Mouse (Mus musculus): ENCODE data around the gene Myo1f.

Myo1f gene

DNA sequence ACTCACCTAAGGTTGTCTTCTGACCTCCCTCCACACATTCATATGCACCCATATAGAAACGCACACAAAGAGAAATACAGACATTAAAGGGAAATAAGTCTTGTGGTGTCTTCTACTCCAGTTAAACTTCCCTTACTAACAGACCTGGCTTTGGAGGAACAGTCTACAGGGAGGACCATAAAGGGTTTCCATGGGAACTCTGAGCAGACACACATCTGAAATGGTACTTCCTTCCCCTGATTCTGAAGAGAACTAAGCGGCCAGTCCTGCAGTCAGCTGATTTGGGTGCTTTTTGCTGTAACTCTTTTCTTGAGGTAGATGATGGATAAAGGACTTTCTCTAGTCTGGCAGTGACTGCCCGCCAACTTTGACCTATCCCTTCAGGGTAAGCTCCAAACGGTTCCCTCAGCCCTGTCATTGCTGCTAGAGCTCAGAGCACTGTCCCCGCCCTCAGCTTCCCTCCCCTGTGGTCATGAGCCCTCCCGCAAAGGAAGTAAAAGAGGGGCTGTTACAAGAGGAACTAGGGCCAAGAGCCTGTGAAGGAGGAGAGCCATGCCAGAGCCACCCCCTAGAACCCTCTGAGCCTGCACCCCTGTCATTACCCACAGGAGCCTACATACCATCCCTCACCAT is at the start of gene Myo1f:
Gene Myo1f (plus strand): TSS at position 485 of the 633 bp plus-strand sequence.
- DNase-seq: peak; percentile 16

DNA sequence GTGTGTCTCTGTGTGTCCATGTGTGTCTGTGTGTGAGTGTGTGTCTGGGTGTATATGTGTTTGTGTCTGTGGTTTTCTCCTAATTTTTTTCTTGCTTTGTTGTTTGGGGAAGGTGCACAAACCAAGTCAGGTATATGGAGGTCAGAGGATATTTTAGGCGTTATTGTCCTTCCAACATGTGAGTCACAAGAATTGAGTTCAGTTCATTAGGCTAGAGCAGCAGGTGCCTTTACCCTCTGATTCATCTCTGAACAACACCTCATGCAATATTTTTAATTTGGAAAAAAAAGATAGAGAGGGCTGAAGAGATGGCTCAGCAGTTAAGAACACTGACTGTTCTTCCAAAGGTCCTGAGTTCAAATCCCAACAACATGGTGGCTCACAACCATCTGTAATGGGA is 47.1 kb upstream of the Myo1f start:
- DNase-seq: no peak

DNA sequence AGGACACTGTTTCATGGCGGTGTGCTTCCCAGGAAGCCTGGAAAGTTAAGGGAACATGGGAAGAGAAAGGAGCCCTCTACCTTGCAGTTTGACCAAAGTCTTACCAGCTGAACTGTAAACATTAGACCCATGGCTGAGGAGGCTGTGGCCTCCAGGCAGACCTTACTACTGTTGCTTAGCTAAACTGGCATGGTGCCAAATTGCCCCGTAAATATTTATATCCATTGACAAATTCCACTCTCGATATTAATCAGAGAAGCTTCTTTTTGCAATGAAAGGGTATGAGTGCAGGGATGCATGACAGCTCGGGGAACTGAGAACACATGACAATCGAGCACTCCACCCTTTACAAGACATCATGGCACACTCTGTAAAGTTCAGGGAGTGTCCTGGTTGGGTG is 45.3 kb upstream of the Myo1f start:
- no peak for DNase-seq

DNA sequence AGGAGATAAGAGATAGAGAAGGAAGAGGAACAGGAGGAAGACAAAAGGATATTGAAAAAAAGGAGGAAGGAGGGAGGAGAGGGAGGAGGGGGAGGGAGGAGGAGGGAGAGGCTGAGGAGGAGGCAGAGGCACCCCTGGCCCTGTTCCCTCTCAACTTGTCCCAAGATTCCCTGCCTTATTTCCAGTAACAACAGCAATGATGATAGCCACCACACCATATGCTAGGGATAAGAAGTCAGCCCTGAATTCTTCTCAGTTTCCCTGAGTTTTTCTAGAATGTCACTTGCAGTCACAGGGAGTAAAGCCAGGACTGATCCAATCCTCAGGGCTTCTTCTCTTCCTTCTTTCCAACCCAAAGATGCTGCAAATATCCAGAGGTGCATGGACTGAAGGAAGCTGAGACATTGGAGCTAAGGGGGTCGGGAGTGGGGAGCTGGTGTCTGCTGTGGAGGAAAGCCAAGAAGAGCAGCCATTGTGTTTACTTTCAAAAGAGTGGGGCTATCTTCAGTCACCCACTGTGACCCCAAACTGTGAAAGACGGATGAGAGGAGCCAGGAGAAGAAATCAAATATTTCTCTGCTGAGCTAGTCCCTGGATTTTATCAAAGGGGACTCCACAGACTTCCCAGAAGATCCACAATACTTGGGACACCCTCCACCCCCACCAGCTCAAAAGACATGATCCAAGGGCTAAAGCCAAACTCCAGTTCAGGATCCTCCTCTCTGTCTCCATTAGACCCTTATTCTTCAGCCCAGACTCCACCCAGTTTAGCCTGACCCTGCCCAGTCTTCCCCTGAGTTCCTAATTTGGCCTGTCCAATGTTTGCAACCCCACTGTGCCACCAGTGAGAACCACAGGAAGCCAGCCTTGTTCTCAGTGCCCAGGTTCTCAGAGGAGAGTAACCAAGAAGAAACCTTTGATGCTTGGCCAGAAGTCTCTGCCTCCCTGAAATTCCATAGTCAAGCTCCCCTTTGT is 42.8 kb upstream of the Myo1f start:
- no peak for DNase-seq

DNA sequence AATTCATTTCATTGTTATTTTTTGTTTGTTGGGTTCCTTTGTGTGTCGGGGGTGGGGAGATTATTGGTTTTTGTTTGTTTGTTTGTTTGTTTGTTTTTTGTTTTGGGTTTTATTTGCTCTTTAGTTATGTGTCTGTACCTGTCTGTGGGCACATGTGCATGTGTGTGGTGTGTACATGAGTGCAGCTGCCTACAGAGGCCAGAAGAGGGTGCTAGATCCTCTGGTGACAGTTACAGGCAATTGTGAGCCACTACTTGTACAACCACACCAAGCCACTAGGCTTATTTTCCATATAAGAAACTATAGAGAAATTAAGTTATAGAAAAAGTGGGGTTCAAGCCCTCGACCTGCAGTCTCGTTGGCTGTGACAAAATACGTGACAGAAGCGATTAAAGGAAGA is 41.6 kb upstream of the Myo1f start:
- no peak for DNase-seq

DNA sequence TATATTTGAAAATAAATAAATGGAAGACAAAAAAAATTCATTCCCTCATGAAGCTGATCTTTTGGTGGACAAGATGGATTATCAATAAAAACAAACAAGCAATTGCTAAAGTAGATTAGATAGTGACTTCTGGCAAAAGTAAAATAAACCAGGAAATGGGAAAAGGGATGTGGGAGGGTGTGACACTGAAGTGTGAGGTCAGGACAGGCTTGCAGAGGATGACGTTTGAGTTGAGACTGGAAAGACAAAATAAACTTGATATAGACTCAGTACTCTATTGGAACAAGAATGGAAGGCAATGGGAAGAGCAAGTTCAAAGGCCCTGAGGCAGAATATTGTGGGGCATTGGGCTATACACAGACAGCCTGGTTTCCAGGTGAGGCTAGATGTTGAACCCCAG is 35.1 kb upstream of the Myo1f start:
- DNase-seq: no peak

DNA sequence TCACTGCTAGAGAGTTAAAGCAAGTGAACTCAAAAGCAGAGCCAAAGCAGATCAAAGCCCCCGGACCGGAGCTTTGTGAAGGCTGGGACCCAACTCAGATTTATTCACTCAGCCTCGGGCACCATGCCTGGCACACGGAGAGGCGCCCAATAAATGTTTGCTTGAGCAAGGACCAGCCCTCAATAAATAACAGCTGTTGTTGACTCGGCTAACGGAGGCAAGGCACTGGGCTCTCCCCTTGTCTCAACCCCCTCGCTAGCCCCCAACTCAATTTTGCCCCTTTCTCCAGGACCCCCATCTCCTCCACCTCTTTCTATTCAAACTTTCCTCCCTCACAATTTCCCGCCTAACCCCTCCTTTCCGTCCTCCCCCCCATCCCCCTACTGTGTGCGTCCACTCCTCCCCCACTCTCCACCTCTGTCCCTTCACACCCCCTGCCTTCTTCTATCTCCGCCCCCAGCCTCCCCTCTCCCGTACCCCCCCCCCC is 32.0 kb upstream of the Myo1f start:
- no peak for DNase-seq

DNA sequence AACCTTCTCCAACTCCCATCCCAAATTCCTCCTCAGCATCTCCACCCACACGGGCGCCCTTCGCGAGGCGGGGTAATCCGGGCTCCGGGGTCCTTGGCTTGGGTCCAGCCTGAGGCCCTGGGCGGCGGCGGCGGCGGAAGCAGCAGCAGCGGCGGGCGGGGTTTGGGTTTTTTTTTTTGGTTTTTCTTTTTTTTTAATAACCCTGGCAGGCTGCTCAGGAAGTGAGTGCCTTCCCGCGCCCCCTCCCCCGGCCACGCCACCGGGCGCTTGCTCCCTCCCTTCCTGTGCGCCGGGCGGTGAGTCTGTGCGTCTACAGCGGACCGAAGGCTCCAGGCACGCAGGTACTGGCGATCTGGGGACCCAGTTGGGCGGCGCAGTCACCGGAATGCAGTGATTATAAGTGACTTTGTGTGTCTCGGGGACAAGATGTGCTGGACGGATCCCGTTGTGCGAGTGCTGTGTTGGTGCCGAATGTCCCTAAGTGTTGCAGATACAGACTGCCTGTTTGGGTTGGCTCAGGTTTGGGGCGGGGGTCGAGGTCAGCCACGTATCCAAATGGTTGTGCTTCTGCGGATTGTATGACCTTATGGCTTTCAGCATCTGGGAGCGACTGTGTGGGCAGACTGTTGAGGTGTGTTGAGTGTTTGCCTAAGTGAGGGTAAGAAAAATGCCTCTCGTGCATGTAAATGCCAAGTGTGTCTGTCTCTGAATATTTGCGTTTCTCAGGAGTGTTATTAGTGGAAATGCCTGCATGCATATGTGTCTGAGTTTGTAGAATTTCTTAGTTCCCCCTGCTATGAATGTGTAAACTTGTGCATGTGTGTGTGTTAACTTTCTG is 31.4 kb upstream of the Myo1f start, which contains the start of gene Adamts10:
Gene Adamts10 (plus strand): TSS at position 287 of the 838 bp plus-strand sequence.
- peak; percentile 67 for DNase-seq

DNA sequence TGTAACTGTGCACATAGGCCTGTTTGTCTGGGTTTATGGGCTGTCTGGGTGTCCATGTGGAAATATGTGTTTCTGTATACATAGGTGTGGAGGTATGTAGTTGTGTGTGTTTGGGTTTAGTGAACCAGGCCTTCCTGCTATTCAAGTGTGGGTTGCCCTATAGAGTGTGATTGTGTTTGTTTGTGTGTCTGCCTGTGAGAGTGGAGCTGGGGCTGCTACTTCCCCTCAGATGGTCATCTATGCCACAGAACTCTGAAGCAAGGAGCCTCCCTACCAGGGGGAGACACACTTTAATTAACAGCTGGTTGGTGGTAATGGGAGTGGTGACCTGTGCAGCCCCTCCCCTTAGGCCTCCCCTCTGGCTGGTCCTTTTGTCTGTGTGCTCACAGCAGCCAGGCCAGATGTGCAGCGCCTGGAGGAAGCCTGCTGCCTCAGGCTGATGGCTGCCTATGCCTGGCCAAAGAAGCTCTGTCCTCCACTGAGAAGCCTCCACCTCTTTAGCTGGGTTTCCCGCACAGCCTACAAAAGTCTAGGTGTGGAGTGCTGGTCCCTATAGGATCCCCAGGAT is 30.6 kb upstream of the Myo1f start:
- peak; percentile 9 for DNase-seq

DNA sequence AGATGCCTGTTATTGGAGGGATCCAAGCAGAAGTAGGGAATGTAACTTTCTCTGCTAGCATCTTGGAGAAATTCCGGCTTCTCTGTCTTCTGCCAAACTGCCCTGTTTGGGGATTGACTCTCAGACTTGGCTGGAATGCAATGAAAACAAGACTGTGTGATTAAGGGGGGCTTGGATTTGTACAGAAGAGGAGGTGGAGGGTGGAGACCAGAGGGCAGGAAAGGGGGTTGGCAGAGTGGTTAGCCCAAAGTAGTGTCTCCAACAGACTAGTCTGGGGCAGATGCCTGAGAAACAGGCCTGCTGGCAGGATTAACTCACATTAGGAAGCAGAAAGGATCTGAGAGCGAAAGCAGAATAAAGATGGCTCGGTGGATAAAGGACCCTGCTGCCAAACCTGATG is 29.0 kb upstream of the Myo1f start:
- peak; percentile 16 for DNase-seq

DNA sequence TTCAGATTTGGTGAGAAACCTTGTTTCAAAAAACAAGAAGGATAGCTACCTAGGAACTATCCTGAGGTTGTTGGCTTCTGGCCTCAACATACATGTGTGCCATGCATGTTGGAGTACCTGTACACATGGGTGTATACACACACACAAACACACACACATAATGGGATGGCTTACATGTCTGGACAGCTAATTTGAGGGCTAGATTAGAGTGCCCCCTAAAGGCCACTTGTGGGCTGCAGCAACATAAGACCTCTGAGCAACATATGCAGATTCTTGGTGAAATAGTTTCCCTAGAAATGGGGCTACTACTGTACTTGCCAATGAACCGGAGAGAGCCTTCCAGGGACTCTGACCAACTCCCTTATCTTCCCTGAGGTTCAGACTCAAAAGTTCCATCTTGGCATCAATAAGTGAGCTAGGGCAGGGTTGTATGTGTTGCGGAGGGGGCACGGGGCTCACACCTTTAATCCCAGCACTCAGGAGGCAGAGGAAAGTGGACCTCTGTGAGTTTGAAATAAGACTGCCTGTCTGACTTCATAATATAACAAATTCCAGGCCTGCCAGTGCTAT is 16.3 kb upstream of the Myo1f start:
- peak; percentile 59 for DNase-seq

DNA sequence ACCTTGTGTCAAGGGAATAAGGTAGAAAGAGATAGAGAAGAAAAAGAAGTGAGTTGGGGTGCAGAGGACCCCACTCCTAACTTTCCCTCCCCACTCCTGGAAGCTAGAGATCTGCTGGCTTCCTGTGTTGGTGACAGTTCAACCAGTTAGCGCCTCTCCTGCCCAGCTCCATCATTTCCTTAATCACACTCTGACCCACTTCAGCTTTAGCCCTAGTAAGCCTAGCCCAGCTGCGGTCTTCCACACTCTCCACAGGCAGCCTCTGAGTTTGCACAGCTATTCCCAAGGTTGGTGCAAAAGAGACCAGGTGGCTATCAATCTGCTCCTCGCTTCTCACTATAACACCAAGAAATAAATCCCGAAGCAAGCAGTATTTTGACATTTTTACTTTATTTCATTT is 15.6 kb upstream of the Myo1f start:
- DNase-seq: no peak

DNA sequence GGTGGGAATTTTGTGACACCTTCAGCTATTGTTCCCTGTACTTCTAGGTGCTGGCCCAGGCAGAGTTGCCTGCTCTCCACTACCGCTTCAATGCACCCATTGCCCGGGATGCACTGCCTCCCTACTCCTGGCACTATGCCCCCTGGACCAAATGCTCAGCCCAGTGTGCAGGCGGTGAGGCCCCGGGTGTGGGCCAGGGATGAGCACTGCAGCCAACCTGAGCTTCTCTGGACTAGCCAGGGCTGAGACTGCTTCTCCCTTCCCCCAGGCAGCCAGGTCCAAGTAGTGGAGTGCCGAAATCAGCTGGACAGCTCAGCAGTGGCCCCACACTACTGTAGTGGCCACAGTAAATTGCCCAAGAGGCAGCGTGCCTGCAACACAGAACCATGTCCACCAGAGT is 6.3 kb upstream of the Myo1f start:
- DNase-seq: no peak

DNA sequence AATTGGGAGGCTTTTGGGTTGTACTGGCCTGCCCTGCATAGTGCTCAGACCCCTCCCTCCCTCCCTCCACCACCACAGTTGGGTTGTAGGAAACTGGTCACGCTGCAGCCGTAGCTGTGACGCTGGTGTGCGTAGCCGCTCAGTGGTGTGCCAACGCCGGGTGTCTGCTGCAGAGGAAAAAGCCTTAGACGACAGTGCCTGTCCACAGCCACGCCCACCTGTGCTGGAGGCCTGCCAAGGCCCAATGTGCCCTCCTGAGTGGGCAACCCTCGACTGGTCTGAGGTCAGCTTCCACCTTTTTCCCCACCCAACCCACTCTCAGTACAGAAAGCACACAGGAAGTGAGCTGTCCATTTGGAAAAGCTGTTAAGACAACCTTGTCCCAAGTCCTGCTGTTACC is 5.1 kb upstream of the Myo1f start:
- no peak for DNase-seq

DNA sequence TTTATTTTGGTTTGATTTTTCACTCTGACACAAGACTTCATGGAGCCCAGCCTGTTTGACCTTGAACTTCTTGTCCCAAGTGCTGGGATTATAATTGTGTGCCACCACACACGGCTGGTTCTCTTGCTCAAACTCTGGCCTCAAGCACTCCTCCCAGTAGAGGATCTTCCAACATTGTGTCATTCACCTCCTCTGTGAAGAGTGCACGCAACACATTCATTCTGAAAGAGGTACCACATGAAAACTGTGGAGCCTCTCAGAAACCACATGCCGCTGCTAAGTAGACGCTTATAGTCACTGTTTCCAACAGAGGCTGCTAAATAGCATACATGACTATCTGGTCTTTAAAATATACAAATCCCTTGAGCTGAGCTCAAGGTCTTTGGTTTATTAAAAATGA is 3.4 kb upstream of the Myo1f start:
- no peak for DNase-seq

DNA sequence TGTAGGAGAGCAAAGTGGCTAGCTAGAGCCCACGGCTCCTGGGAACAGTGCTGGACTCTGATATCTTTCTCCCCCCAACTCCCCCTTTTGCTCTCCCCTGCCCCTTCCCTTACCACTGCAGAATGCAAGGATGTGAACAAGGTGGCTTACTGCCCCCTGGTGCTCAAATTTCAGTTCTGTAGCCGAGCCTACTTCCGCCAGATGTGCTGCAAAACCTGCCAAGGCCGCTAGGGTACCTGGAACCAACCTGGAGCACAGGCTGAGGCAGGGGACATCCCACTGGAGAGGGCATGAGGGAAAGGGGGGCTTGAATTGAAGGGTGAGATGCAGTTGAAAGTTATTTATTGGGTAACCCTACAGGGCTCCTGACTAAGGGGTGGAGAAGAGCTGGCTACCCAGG is 2.5 kb upstream of the Myo1f start:
- DNase-seq: peak; percentile 28

DNA sequence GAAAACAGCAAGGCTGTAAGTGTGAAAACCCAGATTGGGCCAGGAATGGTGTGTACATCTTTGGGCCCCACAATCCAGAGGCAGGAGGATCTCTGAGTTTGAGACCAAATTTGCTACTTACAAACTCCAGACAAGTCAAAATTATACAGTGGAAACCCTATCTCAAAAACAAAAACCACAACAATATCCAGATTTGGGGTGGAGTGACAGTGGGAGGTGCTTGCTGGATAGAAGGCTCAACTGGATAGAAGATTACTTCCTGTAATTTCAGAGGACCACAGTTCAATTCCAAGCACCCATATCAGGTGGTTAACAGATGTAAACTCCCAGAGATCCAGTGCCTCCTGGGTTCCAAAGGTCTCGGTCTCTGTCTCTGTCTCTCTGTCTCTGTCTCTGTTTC is 971 bp upstream of the Myo1f start:
- DNase-seq: no peak

DNA sequence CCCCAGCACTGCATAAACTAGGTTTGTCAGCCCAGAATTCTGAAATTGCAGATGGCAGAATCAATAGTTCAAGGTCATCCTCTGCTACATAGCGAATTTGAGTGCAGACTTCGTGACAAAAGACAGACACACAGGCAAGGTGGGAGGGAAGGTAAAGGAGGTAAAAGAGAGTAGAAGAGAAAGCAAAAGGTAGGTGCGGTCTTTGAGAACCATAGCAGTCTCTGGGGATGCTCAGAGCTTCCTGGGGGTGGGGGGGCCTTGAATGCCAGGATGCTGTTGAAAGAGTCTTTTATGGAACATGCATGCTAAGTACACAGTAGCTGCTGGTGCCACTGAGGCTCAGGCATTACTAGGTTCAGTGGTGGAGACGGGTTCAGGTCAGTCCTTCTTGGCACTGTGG is 2.4 kb downstream of the Myo1f start:
- DNase-seq: no peak

DNA sequence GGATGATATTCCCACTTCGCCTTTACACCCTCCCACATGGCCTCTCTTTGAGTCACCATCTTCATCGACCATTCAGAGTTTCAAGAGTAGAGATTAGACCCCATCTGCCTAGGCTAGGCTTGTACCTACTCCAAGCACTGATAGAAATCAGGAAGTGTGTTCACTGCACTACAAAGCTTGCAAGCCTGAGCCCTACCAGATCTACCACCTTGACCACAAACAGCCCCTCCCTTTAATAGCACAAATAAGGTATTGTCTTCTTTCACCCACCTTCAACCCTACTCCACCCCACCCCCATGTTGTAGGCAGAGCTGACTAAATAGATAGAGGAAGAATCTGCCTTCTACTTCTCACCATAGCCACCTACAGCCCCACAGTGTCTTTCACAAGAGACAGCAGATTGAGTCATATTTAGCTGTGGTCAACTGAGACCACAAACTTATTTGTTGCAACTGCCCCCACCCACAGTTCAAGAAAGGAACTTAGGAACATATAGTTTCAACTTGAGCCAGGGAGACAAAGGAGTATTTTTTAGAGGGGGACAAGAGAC is 8.1 kb downstream of the Myo1f start:
- no peak for DNase-seq

DNA sequence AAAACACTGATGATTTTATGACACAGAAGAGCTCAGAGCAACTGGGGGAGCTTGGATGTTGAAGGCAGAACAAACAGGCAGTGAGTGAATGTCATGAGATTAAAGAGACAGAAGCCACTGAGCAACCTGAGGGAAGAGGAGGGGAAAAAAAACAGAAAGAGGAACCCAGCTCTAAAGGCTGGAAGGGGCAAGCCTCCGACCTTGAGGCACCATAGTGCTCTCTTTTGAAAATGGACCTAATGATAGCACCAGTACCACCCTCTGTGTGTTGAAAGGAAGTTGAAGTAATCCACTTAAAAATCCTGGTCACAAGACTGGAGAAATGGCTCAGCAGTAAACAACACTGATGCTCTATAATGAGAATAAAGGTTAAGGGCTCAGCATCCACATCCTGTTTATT is 9.1 kb downstream of the Myo1f start:
- no peak for DNase-seq

DNA sequence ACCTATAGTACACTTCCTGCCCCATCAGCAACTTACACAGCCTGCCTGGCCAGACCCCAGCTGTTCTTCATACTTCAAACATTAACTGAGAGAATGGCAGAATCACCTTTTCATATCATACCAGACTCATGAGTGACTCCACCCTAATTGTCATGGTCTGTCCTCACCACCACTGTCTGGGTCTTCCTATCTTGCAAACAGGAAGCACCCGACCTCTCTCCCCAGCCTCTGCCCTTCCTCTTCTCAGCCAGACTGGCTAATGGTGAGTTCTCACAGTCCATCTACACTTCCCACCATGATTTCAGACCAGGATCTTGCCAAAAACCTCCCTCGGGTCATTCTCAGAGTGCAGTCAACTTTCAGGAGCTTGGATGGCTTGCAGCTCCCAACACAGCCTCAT is 10.7 kb downstream of the Myo1f start:
- DNase-seq: no peak

DNA sequence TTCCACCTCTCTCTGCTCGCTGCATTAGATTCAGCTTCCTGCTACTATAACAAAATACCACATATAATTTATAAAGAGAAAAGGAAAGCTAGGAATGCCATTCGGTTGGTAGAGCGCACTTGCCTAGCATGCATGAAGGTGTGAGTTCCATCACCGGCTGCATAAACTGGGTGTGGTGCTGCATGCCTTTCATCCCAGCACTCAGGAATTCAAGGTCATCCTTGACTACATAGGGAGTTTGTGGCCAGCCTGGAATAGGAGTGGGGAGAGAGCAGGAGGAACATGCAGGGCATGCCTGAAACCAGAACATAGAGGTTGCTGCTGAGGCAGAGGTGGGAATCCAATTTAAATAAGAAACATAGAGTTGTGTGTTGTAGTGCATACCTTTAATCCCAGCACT is 28.6 kb downstream of the Myo1f start:
- DNase-seq: no peak
